Mouse (Mus musculus): ENCODE data around the gene Lrrc19. TPM values are rescaled to one million over a fixed set of nuclear protein-coding genes. Genes with fewer than 3 reads are reported as not detected.
"Not testable (repeated sequence)": the region's sequence is repeated elsewhere in the genome, so short reads cannot be mapped to it uniquely, and the experiment has no call there.

Lrrc19 gene
- not detected for total RNA-seq (2021)

DNA sequence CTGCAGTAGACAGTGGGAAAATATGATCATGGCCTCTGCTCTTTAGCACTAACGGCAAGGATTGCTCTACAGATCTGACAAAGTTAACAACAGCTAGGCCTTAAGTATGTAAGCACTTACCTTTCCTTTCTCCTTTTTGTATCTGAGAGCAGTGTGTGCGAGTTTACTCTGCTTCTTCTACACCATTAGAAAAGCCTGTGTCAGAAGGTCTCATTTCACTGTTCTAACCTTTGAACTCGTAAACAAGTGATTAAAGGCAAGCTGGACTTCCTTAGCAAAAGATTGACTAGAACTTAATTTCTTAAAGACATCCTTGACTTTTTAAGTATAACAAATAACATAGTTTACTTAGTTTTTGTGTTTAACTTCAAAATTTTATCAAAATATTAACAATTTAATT lies at the start of gene Lrrc19:
TSS of gene Lrrc19 (minus strand) at position 225 of the 400 bp plus-strand sequence.
- intact Hi-C loops (cut with DNase I) = no loop called here

DNA sequence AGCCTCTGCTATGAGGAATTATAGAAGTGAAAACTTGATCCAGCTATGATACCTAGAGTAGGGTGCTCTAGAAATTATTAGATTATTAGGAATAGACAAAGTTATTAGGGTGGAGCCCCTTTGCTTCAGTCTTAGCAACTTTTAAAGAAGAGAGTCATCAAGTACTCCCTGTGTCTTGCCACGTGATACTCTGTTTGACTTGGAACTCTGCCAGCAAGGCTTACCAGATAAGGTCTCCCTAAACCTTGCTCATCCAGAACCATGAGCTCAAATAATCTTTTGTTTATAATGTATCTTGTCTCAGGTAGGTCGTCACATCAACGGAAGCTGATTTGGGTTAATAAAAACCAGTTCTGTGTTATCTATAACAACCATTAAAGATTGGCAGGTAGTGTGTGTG lies 46.4 kb upstream of the Lrrc19 start:
- intact Hi-C loops (cut with DNase I) = no loop called here
- DNase-seq = no peak

More for the DNA sequence above, at the start of gene Lrrc19:
- no peak for DNase-seq

DNA sequence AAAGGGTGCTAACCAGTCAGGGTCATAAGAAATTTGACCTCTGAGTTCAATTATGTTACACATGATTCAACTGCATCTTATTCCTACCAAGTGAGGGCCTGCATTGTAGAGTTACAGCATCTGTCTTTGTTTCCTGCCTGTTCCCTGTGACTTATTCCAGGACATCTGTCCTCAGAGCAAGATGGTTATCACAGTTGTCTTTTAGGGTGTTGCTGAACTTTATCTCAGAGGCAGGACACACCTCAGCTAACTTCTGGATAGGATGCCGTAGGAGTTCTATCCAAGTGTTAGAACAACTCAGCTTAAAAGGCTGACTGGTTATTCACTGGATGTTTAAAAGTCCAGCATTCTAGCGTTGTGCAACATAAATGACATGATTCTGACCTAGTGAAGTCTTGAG lies 42.2 kb upstream of the Lrrc19 start:
- DNase-seq = no peak
- intact Hi-C loops (cut with DNase I) = no loop called here

DNA sequence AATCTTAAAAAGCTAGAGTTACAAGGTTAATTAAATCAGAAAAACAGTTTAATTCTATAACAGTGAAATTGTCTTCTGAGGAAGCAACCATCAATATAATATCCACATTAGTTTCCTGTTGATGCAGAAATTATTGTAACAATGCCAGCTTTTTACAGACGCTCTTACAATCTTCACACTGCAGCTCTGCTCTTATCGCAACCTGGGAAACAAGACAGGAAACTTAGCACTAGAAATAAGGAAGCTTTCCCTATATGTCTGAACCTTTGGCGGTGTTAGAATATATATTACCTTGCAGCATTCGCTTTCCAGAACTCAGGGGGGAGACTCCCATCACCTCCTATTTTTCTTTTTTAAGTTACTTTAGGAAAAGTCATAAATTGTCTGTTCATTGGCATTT lies 41.1 kb upstream of the Lrrc19 start:
- DNase-seq = no peak
- intact Hi-C loops (cut with DNase I) = no loop called here

DNA sequence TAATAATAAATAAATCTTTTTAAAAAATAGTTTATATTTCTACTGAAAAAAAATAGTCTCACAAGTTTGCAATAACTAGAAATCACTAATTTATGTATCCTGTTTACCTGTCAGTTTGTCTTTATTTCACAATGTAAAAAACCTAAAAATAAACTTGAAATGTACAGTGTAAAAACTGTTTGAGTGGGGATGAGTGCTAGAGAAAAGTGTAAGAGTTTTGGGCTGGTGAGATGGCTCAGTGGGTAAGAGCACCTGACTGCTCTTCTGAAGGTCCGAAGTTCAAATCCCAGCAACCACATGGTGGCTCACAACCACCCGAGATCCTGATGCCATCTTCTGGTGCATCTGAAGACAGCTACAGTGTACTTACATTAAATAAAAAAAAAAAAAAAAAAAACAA lies 39.9 kb upstream of the Lrrc19 start:
- intact Hi-C loops (cut with DNase I) = loop anchor here (2.0 kb wide), 1 partner anchor 53 kb away; no protein-coding TSS in a partner anchor
- DNase-seq = not testable (repeated sequence)

DNA sequence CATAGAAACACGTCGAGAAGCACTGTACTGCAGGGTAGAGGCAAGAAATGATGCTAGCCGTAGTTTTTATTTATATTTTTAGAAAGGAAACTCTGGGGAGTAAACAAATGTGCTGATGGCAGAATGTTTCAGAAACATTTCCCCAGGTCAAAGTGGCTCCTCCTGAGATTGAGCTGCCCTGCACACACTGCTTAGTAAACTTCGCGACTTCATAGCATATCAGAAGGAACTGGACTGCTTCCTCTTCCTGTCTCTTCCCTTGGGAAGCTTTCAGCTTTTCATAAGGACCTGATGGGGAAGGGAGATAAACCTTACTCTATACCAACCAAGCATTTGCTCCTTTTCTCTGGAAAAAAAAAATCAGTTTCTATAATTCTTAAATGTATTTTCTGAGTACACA lies 33.4 kb upstream of the Lrrc19 start:
- peak; percentile 12 to 16 for DNase-seq
- intact Hi-C loops (cut with DNase I) = no loop called here

DNA sequence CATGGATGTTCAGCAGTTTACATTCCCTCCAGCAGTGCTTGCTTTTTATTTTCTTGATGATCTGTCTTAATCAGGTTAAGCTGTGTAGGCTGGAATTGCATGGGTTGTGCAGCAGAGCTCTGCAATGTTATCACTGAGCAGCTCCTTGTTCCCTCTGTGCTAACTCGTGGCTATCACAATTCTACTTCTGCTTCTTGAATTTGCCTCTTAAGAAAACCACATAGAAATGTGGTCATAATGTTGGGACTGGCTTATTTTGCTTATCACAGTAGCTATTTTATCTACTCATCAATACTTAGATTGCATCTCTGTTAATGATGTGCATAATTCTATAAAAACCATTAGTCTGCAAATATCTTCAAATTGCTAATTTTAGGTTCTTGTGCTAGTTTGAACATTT lies 32.1 kb upstream of the Lrrc19 start:
- intact Hi-C loops (cut with DNase I) = no loop called here
- no peak for DNase-seq

DNA sequence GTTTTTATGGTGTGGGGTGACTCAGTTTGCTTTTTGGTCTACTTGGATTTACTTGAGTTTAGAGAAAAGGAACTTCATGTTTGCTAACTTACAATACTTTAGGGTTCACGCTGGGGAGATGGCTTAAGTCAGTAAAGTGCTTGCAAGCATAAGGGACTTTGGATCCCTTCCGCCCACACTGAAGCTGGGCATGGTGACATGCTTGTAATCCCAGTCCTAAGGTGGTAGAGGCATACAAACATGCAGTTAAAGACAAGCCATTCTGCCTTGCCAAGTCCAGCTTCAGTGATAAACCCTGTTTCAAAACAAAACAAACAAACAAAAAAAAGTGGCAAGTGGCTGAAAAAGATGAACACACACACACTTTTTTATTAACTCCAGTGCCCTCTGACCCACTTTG lies 31.2 kb upstream of the Lrrc19 start:
- intact Hi-C loops (cut with DNase I) = no loop called here
- no peak for DNase-seq

DNA sequence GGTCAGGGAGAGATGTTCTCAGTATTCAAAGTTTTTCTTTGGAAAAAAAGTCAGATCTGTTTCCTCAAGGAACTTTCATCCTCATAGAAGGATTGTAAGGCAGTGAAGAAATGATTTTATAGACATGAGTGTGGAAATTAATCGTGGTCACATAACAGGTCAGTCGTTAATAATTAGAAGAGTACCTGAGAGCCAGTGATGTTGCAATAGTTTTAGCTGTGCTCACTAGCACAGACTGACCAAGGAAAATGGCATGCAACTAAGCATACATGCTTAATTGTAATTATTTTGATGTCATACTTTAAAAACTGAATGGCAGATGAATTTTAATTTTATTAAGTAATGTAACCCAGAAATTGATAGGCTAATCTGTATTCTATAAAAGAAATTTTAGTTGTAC lies 30.7 kb upstream of the Lrrc19 start:
- DNase-seq = no peak
- intact Hi-C loops (cut with DNase I) = no loop called here

DNA sequence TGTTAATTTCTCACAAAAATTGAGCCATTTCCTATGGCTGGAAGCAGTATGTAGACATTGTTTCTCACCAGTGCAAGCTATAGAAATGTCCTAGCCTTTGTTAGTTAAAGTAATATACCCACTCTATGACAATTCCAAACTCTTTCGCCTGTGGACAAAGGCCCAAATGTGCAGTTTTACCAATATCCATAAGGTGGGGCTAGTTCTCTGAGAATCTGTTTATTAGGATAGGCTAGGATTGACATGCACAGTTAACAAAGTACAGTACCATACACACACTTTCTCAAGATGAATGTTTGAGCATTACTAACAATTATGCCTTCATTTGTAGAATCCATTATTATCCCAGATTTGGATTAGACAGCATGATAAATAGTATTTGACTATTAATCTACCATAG lies 19.8 kb upstream of the Lrrc19 start:
- peak; percentile 62 to 76 for DNase-seq
- intact Hi-C loops (cut with DNase I) = loop anchor here (1.0 to 10.0 kb wide), 4 partner anchors 68 to 1255 kb away; partner anchors contain the start of gene Tek

DNA sequence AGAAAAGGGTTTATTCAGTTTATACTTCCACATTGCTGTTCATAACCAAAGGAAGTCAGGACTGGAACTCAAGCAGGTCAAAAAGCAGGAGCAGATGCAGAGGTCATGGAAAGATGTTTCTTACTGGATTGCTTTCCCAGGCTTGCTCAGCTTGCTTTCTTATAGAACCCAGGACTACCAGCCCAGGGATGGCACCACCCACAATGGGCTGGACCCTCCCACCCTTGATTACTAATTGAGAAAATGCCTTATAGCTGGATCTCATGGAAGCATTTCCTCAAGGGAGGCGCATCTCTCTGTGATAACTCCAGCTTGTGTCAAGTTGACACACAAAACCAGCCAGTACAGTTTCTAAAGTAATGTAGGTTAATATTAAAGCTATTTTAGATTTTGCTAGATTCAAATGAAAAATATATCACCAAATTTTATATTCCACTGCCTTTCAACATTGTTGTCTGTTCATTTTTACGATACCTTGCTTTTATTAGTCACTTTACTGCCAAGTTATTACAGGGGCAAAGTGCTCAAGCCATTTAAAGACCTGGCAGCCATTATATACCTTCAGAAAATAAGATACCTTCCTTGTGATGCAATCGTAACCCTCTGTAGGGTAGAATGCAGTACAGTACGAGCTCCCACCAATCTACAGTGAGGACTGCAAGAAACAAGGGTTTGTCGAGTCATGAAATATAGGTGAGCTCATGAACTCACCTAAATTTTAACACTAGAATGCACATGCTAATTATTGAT lies 657 bp upstream of the Lrrc19 start:
- intact Hi-C loops (cut with DNase I); DNase-seq: not testable (repeated sequence)

DNA sequence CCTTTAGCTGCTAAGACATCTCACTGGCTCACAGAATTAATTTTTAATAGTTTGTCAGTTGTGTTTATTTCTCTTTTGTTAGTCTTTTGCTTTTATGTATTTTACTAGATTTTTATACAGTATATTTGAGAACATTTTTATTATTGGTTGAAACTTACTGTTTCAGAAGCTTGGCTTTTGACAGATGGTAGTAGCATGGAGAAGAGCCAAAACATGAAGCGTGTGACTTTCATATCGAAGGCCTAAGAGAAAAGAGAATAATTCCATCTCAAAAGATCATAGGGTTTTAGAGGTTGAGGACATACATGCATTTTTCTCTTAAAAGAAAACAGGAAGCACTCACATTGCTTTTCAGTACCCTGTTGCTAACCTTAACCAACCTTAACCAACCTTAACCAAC lies 6.8 kb downstream of the Lrrc19 start:
- intact Hi-C loops (cut with DNase I) = no loop called here
- DNase-seq = no peak

DNA sequence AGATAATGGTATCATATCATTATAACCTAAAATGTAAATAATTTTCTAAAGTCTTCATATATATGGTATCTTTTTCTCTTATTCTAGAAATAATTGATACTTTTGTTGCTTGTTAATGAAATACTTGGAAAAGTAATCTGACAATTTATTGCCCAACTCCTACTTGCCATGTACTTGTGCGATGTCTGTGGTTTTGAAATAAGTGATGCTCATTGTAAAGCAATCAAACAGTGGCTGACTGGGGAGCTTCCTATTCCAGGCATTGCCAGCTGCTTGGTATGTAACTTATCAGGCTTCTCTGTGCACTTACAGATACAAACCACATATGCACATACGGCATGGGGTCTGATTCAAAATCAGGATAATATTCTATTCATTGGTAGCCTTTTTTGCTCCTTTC lies 29.9 kb downstream of the Lrrc19 start:
- intact Hi-C loops (cut with DNase I) = no loop called here
- DNase-seq = no peak

DNA sequence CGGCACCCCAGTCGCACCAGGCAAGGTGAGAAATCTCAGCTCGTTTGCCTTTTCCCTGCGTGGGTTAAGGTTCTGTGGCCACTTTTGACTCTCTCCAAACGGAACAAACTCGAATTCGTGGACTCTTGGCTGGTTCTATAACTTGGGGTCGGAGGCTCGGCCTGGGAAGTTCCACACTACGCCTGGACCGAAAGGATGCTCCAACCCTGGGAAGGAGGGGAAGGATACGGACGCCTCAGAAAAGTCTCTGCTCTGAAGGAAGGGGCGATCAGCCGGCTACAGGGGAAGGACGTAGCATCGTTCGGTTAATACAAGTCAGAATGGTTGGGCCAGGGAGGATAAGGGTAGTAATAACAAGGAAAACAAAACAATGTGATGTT lies 35.3 kb downstream of the Lrrc19 start:
- intact Hi-C loops (cut with DNase I) = no loop called here
- no peak for DNase-seq

DNA sequence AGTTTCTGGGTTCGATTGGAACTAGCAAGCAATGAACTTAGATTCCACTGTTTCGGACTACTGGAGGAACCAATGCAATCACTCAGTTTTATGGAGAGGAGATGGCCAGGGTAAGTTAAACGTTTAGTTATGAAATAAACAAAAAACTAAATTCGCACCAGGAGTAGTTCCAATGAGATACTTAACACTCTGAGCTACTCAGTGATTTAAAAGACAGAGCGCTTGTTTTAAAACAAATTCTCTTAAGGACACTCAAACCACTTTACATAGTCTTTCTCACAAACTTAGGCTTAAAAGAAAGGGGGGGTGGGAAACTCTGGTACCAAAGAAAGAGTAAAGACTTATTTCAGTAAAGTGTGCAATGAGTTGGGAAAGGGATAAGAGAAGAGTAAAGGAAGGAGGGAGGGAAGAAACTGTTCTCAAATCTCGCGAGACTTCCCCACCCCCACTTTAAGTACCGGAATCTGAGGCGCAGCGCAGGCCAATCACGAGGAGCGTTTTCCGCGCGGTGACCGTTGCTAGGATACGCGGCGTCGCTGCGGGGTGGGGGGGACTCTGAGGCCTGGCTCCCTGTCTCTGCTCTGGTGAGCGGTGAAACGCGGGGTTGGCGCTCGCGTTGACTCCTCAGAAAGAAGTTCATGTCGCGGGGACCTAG lies 35.8 kb downstream of the Lrrc19 start, which contains the start of gene Ift74:
TSS of gene Ift74 (plus strand) at position 520 of the 655 bp plus-strand sequence.
- DNase-seq = peak; percentile 94 to 95
- intact Hi-C loops (cut with DNase I) = no loop called here

DNA sequence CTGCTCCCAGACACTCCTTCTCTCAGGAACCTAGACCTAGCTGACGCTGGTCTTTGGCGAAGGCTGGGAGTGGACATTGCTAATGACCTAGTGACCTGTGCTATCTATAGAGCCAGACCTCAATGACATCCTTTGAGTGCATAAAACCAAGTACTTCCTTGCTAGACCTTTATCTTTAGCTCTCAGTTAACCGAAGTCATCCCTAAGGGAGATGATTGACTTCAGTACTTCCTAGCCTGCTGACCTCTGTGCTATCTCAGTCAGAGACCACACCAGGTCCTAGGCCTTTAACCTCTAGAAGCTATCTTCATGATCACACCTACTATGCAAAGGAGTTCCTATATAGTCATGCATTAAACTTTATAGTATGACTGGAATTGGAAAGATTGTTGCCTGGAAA lies 39.6 kb downstream of the Lrrc19 start:
- intact Hi-C loops (cut with DNase I) = no loop called here
- no peak for DNase-seq

DNA sequence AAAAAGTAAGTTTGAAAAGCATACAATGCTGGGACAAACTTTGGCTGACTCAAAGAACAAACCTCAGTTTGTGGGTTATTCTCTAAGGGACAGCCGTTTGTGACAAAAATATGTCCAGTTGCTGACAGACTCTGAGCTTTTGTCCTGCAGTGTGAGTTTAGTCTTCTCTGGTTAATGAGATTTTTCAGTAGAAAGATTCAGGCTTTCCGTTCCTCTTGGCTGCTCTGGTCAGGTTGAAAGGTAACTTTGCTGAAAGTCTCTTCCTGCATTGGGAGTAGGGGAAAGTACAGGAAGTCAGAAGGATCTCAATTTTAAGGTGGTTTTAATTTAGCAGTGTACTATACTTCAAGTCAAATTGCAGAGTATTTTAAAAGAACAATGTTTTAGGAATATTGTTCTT lies 44.4 kb downstream of the Lrrc19 start:
- no peak for DNase-seq
- intact Hi-C loops (cut with DNase I) = no loop called here

DNA sequence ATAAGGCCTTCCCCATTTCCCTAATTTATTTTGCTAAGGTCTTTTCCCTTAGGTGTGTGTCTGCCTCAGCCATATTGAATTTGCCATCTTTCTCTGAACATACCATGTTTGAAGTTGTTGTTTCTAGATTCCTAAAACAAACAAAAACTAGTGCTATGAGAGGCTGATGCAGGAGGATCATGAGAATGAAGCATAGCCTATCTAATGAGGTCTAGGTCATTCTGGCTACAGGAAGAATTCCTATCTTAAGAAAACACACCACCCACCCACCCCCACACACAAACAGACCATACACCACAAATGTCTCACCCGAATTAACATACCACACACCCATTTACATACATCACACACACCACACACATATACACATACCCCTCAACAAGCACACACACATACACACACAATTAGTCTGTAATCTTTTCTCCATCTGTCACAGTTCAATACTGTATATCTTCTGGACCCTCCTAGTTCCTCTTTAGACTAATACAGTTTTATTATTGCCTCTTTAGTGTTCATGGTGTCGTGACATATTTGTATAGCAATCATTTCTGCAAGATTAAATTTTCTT lies 45.4 kb downstream of the Lrrc19 start:
- intact Hi-C loops (cut with DNase I) = loop anchor here (5.0 kb wide), 1 partner anchor 47 kb away; the partner anchor contains the start of genes Caap1 and Gm10306
- no peak for DNase-seq

DNA sequence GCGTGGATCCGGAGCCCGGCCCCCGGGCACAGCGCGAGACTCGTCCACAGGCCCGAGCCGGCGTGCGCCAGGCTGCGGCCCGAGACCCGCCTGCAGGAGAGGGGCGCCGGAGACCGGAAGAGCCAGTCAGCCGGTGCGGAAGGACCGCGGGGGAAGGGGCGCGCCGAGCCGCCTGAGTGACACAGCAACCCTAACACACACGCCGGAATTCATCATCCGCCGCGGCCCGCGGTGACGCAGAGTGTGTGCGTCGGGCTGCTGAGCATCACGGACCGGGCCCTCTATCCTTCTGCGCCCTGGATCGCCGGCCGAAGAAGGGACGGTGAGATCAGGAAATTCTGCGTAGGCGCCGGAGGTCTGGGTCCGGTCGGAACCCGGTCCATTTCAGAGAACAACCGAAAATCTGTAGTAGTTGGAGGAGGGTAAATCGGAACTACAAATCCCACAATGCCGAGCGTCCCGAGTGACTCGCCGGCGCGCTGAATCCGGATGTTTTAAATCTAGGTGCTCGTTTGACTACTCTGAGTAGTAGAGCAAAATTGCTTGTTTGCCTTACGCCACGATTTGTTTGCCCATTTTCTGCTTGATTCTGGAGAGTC lies 46.8 kb downstream of the Lrrc19 start, which contains the start of gene Plaa:
TSS of gene Plaa (minus strand) at position 214 of the 599 bp plus-strand sequence.
- intact Hi-C loops (cut with DNase I) = loop anchor here (5.0 kb wide), 1 partner anchor 46 kb away; the partner anchor contains the start of genes Caap1 and Gm10306
- DNase-seq = peak; percentile 95 to 96

DNA sequence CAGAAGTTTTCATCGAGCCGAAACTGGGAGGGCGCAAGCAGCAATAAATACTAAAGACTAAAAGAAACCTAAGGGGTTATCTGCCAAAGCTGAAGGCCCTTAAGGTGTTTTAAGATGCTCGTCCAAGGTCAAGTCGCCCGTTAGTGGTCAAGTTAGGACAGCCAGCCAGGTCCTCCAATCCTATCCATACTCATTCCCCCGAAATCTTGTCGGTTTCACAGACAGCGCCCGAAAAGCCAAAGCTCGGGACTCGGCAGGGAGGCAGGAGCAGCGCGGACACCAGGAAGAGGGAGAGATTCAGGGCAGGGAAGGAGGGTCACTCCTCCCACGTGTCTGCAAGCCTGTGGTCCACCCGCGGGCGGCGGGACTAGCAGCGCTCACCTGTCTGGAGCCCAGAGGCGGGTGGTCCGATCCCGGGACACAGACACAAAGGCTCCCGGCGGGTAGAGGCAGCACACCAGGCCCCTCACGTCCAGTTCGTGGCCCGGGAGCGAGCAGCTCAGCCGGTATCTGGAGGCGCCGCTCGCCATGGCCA lies 47.4 kb downstream of the Lrrc19 start:
- intact Hi-C loops (cut with DNase I) = loop anchor here (5.0 kb wide), 1 partner anchor 45 kb away; the partner anchor contains the start of genes Caap1 and Gm10306
- DNase-seq = no peak

DNA sequence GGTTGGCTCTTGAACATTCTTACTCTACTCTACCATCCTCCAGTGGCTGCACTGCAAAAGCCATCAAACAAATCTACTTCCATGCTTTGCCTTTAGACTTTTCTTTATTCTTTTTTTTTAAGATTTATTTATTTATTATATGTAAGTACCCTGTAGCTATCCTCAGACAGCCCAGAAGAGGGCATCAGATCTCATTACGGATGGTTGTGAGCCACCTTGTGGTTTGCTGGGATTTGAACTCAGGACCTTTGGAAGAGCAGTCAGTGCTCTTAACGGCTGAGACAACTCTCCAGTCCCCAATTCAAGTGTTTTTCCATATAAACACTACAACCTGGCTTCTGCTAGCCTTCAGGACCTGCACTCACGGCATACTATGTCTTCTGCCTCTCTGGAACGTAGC lies 48.5 kb downstream of the Lrrc19 start:
- peak in 1 of 2 experiments; percentile 12 for DNase-seq
- intact Hi-C loops (cut with DNase I) = loop anchor here (5.0 kb wide), 1 partner anchor 44 kb away; the partner anchor contains the start of genes Caap1 and Gm10306
